12 mouse cellular contexts compared by ENCODE assay signal in the genomic region with DNA sequence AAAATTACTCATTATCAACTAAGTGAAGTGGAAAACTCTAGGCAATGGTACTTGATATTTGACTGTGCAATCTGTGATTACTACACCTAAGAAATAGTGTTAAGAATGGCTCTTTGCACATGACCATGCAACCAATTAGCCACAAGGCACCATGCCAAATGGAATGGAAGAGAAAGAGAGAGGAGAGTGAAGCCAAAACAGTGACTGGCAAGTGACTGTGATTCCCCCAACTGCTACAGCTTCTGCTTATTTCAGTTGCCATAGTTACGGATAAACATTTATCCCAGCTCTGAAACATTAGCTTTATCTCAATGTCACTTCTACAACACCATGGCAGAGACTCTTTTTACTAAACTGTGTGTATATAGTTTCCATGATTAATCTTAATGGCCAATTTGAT.
DNase-seq lines count a peak whose midpoint lies in the region; ATAC-seq lines count a peak whose summit lies in the region.
"Had no signal": no experiment of that assay in that cellular context is flagged by ENCODE, and none has a peak within 500 bp of the region (broad histone marks: within the 10 kb centered on the region; RNA-seq: fewer than 3 reads in every experiment).

No protein-coding gene starts in this region.

- H3K4me1 ChIP-seq in heart, embryonic 12.5 days (replicated peaks): no peaks in the 10 kb centered on the region
- H3K4me1 ChIP-seq: heart, embryonic 15.5 days; intestine, embryonic 15.5 days had no signal

- no peak overlapping the region for H3K4me2 ChIP-seq in heart, embryonic 12.5 days
- H3K4me2 ChIP-seq: heart, embryonic 15.5 days; intestine, embryonic 15.5 days had no signal

- H3K36me3 ChIP-seq in heart, embryonic 12.5 days: no peaks in the 10 kb centered on the region
- H3K36me3 ChIP-seq: heart, embryonic 15.5 days; intestine, embryonic 15.5 days had no signal

- H3K27me3 ChIP-seq in heart, embryonic 12.5 days (replicated peaks): no peaks in the 10 kb centered on the region
- H3K27me3 ChIP-seq: heart, embryonic 15.5 days; intestine, embryonic 15.5 days had no signal

- no peak overlapping the region for H3K9ac ChIP-seq in heart, embryonic 12.5 days
- H3K9ac ChIP-seq: heart, embryonic 15.5 days; intestine, embryonic 15.5 days; liver, postnatal 0 days had no signal

- WGBS in heart, embryonic 12.5 days: 86% methylated on average over 1 of the region's 1 CpGs

- ATAC-seq in heart, embryonic 12.5 days (ENCODE audit: insufficient number of reproducible peaks, low FRiP score): no peak
- ATAC-seq: intestine, embryonic 15.5 days; liver, postnatal 0 days had no signal

- DNase-seq in heart, postnatal 4 days: peak; percentile 10
- DNase-seq in heart, adult 11 months: no peak
- DNase-seq in right cerebral cortex, postnatal 10 days (ENCODE audit: low spot score in 2 of 2): peak; percentile 51 to 67
- DNase-seq in right cerebral cortex, postnatal 25 days: no peak
- peak; percentile 63 to 67 for DNase-seq in layer of hippocampus, postnatal 10 days (ENCODE audit: low spot score in 2 of 2)
- peak; percentile 17 for DNase-seq in telencephalon, adult 2 months (ENCODE audit: low read depth, low spot score)
- no peak for DNase-seq in adrenal gland, postnatal 25 days
- DNase-seq: liver, postnatal 0 days had no signal

- no peaks in the 10 kb centered on the region for H3K9me3 ChIP-seq in heart, embryonic 12.5 days (replicated peaks)
- H3K9me3 ChIP-seq: heart, embryonic 15.5 days; intestine, embryonic 15.5 days had no signal

- H3K4me3 ChIP-seq in heart, embryonic 12.5 days: no peak overlapping the region
- H3K4me3 ChIP-seq: heart, embryonic 15.5 days; intestine, embryonic 15.5 days; myocyte had no signal

- H3K27ac ChIP-seq in heart, embryonic 12.5 days (ENCODE audit: poor library complexity, severe bottlenecking): no peak overlapping the region
- H3K27ac ChIP-seq: heart, embryonic 15.5 days; intestine, embryonic 15.5 days had no signal

Comparison
In these comparisons a context has a peak if more than half of its experiments do, and no peak if none do; other contexts are left out.
1. DNase-seq: peak in heart, postnatal 4 days (single experiment), right cerebral cortex, postnatal 10 days (2 of 2), layer of hippocampus, postnatal 10 days (2 of 2) and telencephalon, adult 2 months (single experiment); none in heart, adult 11 months (single experiment), right cerebral cortex, postnatal 25 days (single experiment) and adrenal gland, postnatal 25 days (single experiment).